Mouse (Mus musculus) midbrain, postnatal 0 days (tissue): Measurements from ENCODE around the gene Cmtm1. TPM values are rescaled to one million over a fixed set of nuclear protein-coding genes. Genes with fewer than 3 reads are reported as not detected.

Experiments used
- ATAC-seq: fragments of 200-750 bp; cut with Nextera tagmentation; 2 replicates; pipeline ENCODE4 v1.8.0; 2017; ENCODE audit warnings: moderate number of reproducible peaks, mild to moderate bottlenecking, moderate TSS enrichment, moderate library complexity; ENCODE audit not compliant: low FRiP score
- DNase-seq: peaks from one replicate; pipeline ENCODE4 v3.0.0-alpha.2; 2015; ENCODE audit warnings: low spot score
- H3K27ac ChIP-seq: fragments of 300-500 bp; sonication (generic); 2 replicates; pipeline ENCODE4 v1.5.1; 2014; ENCODE audit warnings: low read depth, mild to moderate bottlenecking, low read length, mixed read lengths
- H3K27me3 ChIP-seq: fragments of 300-500 bp; sonication (generic); 2 replicates; pipeline ENCODE4 v1.6.1; 2014; ENCODE audit warnings: low read length, control low read depth, mixed read lengths; ENCODE audit not compliant: insufficient read depth
- H3K36me3 ChIP-seq: fragments of 300-500 bp; sonication (generic); 2 replicates; pipeline ENCODE4 v1.6.1; 2014; ENCODE audit warnings: low read length, control low read depth, mixed read lengths; ENCODE audit not compliant: insufficient read depth
- H3K4me1 ChIP-seq: fragments of 300-500 bp; sonication (generic); 2 replicates; pipeline ENCODE4 v1.6.1; 2014; ENCODE audit warnings: mild to moderate bottlenecking, control low read depth, antibody characterized with exemption, low read length, mixed read lengths; ENCODE audit not compliant: insufficient read depth
- H3K4me2 ChIP-seq: fragments of 300-500 bp; sonication (generic); 2 replicates; pipeline ENCODE4 v1.6.1; 2014; ENCODE audit warnings: low read depth, mild to moderate bottlenecking, low read length, mixed read lengths; ENCODE audit not compliant: poor library complexity, severe bottlenecking
- H3K4me3 ChIP-seq: fragments of 300-500 bp; sonication (generic); 2 replicates; pipeline ENCODE4 v1.5.1; 2014; ENCODE audit warnings: low read depth, mild to moderate bottlenecking, low read length, moderate library complexity
- H3K9ac ChIP-seq: fragments of 300-500 bp; sonication (generic); replicated peaks from 2 replicates; pipeline ENCODE4 v1.6.1; 2014; ENCODE audit warnings: mild to moderate bottlenecking, low read length, moderate library complexity, mixed read lengths; ENCODE audit not compliant: poor library complexity, severe bottlenecking
- H3K9me3 ChIP-seq: fragments of 300-500 bp; sonication (generic); 2 replicates; pipeline ENCODE4 v1.6.1; 2016; ENCODE audit warnings: low read length, control low read depth
- CTCF ChIP-seq: IDR thresholded peaks from 2 replicates; pipeline ENCODE4 v1.5.1; 2016; ENCODE audit warnings: antibody characterized with exemption, mild to moderate bottlenecking
- WGBS: fragments of 180-500 bp; shearing (Covaris S2); extraction: QIAGEN DNeasy Blood & Tissue Kit; methylation state at CpG from one replicate; pipeline ENCODE4 v1.1.7; 2014; 5-methylcytosine and 5-hydroxymethylcytosine counted together
- polyA plus RNA-seq: library from polyadenylated mRNA; unstranded; fragments of >200 nt; fragmentation: Nextera tagmentation; extraction: Ambion mirVana; gene quantifications from 2 replicates; pipeline ENCODE4 v1.2.1, GENCODE M21; 2015
- total RNA-seq: library from RNA; depleted of rRNA; stranded (reverse); fragments of >200 nt; gene quantifications from 2 replicates; pipeline ENCODE4 v1.2.3, GENCODE M21; 2014

Gene Cmtm1
- total and polyA plus RNA-seq, 2 experiments from 2014 or later = not detected

DNA sequence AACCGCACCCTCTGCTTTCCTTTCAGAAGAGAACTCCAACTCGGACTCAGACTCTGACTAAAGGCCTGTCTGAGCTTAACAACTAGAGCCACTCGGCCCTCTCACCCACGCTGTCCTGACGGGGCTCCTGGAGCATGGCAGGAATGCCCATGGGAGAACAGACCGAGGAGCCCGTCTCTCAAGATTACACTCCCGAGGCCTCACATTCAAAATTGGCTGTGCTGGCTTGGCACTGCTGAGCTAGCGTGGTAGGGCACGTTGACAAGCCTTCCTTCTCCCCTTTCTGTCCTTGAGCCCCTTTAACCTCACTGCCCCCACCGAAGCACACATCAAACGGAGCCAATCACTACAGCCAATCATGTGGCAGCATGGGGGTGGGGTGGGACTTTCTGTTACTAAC lies 36.8 kb upstream of the Cmtm1 start:
- WGBS = 57% methylated on average over 12 of the region's 12 CpGs

DNA sequence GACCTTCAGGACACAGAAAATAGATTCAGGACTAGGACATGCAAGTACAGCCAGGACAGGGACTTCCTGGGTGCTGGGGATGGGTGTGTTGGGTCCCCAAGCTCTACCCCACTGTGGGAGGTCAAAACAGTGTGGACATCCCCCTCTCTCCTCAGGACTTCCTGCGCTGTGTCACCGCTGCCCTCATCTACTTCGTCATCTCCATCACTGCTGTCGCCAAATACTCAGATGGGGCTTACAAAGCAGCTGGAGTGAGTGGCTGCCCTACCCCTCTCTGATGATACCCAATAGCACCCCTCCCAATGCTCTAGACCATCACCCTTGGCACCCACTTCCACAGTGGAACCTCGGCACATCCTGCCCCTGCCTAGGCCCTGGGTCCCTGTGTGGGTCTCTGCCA lies 34.7 kb upstream of the Cmtm1 start:
- Histone ChIP-seq H3K4me1 (no peaks in the 10 kb centered on the region), H3K4me3 (no peak overlapping the region), H3K4me2 (no peak overlapping the region), H3K9ac (no peak overlapping the region), H3K27me3 (no peaks in the 10 kb centered on the region), H3K36me3 (0 out of 2 replicates have a peak, but pooled peaks cover 2% of the 10 kb centered on the region), H3K27ac (no peak overlapping the region), H3K9me3 (no peaks in the 10 kb centered on the region)
- no peak for TF ChIP-seq CTCF
- DNase-seq = no peak
- WGBS = 89% methylated on average over 5 of the region's 5 CpGs
- no peak for ATAC-seq

More for the DNA sequence above, 36.8 kb upstream of the Cmtm1 start:
- H3K9me3 ChIP-seq = no peaks in the 10 kb centered on the region
- no peak overlapping the region for H3K4me3 ChIP-seq
- H3K4me2 ChIP-seq = no peak overlapping the region
- DNase-seq (no peak), ATAC-seq (no peak)
- H3K36me3 ChIP-seq = peaks cover 6% of the 10 kb centered on the region; the same call in 1 of the 2 replicates
- no peak for TF ChIP-seq CTCF
- no peak overlapping the region for H3K9ac ChIP-seq
- H3K27ac ChIP-seq = no peak overlapping the region
- H3K4me1 ChIP-seq = no peaks in the 10 kb centered on the region
- no peaks in the 10 kb centered on the region for H3K27me3 ChIP-seq

- Histone ChIP-seq H3K27me3 (no peaks in the 10 kb centered on the region), H3K36me3 (0 out of 2 replicates have a peak, but pooled peaks cover 2% of the 10 kb centered on the region), H3K9me3 (no peaks in the 10 kb centered on the region), H3K4me1 (no peaks in the 10 kb centered on the region), H3K9ac (no peak overlapping the region), H3K27ac (no peak overlapping the region), H3K4me3 (no peak overlapping the region), H3K4me2 (no peak overlapping the region)
- ATAC-seq = 0 out of 2 replicates have a peak, but pooled peaks have one; percentile 18
- TF ChIP-seq CTCF = peak; percentile 93
- WGBS = 10% methylated on average over 7 of the region's 7 CpGs
- peak; percentile 87 for DNase-seq
These were observed 34.0 kb upstream of the Cmtm1 start for GRCm38 (mm10) chr8:104343957-104344356.

DNA sequence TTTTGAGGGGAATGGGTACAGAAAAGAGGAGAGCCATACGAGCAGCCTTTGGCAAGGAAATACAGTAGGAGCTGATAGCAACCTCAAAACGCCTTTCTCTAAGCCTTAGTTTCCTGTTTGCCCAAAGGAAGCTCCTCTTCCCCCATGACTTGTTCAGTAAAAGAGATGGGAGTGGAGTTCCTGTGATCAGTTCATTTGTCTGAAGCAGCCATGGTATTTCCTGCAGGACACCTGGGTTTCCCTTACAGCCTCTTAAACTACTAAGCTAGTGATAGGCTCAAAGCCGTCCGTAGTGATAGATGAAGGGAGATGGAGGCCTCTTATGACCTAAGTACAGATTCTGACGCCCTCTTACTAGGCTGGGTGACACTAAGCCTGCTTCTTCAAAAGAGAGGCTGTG lies 32.5 kb upstream of the Cmtm1 start:
- ATAC-seq = no peak
- H3K4me3 ChIP-seq = no peak overlapping the region
- 0 out of 2 replicates have a peak, but pooled peaks cover 2% of the 10 kb centered on the region for H3K36me3 ChIP-seq
- DNase-seq = no peak
- no peaks in the 10 kb centered on the region for H3K4me1 ChIP-seq
- no peaks in the 10 kb centered on the region for H3K27me3 ChIP-seq
- no peak overlapping the region for H3K4me2 ChIP-seq
- no peak overlapping the region for H3K27ac ChIP-seq
- no peak overlapping the region for H3K9ac ChIP-seq
- WGBS = 93% methylated on average over 5 of the region's 5 CpGs
- no peak for TF ChIP-seq CTCF
- H3K9me3 ChIP-seq = no peaks in the 10 kb centered on the region

DNA sequence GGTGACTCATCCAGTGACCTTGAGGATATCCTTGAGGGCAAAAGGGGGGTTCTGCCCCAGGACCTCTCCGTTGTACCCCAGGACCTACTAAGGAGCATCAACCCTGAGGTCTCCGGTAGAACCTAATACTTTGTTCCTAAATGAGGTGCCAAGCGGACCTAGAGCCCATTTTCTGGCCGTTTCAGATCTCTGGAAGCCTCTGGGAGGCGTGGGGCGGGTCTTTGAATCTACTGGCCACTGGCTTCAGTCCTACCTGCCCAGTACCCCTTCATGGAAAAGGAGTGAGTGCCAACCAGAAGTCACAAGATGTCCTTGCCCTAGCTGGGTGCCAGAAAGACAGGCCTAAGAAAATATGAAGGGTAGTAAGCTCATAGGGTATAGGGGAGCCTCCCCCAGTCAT lies 31.7 kb upstream of the Cmtm1 start:
- Histone ChIP-seq H3K4me1 (no peaks in the 10 kb centered on the region), H3K4me2 (peak overlapping the region; percentile 89), H3K4me3 (peak overlapping the region; percentile 59; the same call in 1 of the 2 replicates), H3K27ac (no peak overlapping the region), H3K9me3 (no peaks in the 10 kb centered on the region), H3K36me3 (0 out of 2 replicates have a peak, but pooled peaks cover 2% of the 10 kb centered on the region), H3K27me3 (no peaks in the 10 kb centered on the region), H3K9ac (no peak overlapping the region)
- ATAC-seq (0 out of 2 replicates have a peak, but pooled peaks have one; percentile 5), DNase-seq (no peak)
- TF ChIP-seq CTCF = no peak
- 42% methylated on average over 6 of the region's 6 CpGs for WGBS

GRCm38 (mm10) chr8:104341106-104341561 lies 31.2 kb upstream of the Cmtm1 start:
- H3K4me3 ChIP-seq = peak overlapping the region; percentile 59
- H3K4me2 ChIP-seq = peak overlapping the region; percentile 89
- ATAC-seq = peak; percentile 67
- H3K4me1 ChIP-seq = no peaks in the 10 kb centered on the region
- H3K9ac ChIP-seq = peak overlapping the region; percentile 63
- DNase-seq = peak; percentile 83
- 0% methylated on average over 22 of the region's 24 CpGs for whole genome bisulfite sequencing
- H3K27ac ChIP-seq = peak overlapping the region; percentile 48
- H3K36me3 ChIP-seq = 0 out of 2 replicates have a peak, but pooled peaks cover 2% of the 10 kb centered on the region
- TF ChIP-seq CTCF = no peak
- H3K27me3 ChIP-seq = no peaks in the 10 kb centered on the region
- no peaks in the 10 kb centered on the region for H3K9me3 ChIP-seq
